Mouse (Mus musculus) bone marrow, adult 2 months (tissue): ENCODE results near the gene Cxcr4.

Source experiments
- CTCF ChIP-seq: fragments of 200-500 bp; IDR thresholded peaks from 2 replicates; pipeline ENCODE4 v1.5.1; 2011; ENCODE audit warnings: low read length, control low read depth; ENCODE audit not compliant: control insufficient read depth, insufficient read depth
- POLR2A ChIP-seq: fragments of 200-500 bp; IDR thresholded peaks from 2 replicates; pipeline ENCODE4 v1.6.1; 2011; ENCODE audit warnings: low read depth, mild to moderate bottlenecking, control low read depth, low read length, borderline replicate concordance; ENCODE audit not compliant: control insufficient read depth

DNA sequence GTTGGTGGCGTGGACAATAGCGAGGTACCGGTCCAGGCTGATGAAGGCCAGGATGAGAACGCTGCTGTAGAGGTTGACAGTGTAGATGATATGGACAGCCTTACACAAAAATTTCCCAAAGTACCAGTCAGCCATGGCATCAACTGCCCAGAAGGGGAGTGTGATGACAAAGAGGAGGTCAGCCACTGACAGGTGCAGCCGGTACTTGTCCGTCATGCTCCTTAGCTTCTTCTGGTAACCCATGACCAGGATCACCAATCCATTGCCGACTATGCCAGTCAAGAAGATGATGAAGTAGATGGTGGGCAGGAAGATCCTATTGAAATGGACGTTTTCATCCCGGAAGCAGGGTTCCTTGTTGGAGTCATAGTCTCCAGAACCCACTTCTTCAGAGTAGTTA is 2.6 kb downstream of the Cxcr4 start:
- TF ChIP-seq POLR2A (no peak), CTCF (no peak)
